Mouse (Mus musculus): ENCODE results near the gene Cdk17. TPM values are rescaled to one million over a fixed set of nuclear protein-coding genes. Genes with fewer than 3 reads are reported as not detected.

The Cdk17 gene
- polyA plus RNA-seq, 1 experiment, result 27.6 TPM

GRCm38 (mm10) chr10:93298208-93298607 is 137.5 kb downstream of the Cdk17 start:
- no peak for TF ChIP-seq POLR2A (IDR thresholded peaks at IDR 0.05; ENCODE audit: control insufficient read depth, low read depth, low read length)
- TF ChIP-seq CTCF (IDR thresholded peaks at IDR 0.05; ENCODE audit: control insufficient read depth, insufficient read depth, insufficient replicate concordance, low read depth, low read length), result no peak
- Histone ChIP-seq H3K4me3 (ENCODE audit: control insufficient read depth, low read depth, low read length) (no peak overlapping the region), H3K27ac (ENCODE audit: control insufficient read depth, insufficient read depth, low read depth, low read length) (no peak overlapping the region), H3K36me3 (ENCODE audit: control insufficient read depth, insufficient read depth, low read length) (no peaks in the 10 kb centered on the region), H3K27me3 (ENCODE audit: control insufficient read depth, insufficient read depth, low read length) (no peaks in the 10 kb centered on the region), H3K4me1 (ENCODE audit: control insufficient read depth, insufficient read depth, low read length) (no peaks in the 10 kb centered on the region)

- H3K4me1 ChIP-seq (ENCODE audit: control insufficient read depth, insufficient read depth, low read length), result no peaks in the 10 kb centered on the region
- no peaks in the 10 kb centered on the region for H3K27me3 ChIP-seq (ENCODE audit: control insufficient read depth, insufficient read depth, low read length)
- H3K4me3 ChIP-seq (ENCODE audit: control insufficient read depth, low read depth, low read length), result no peak overlapping the region
- TF ChIP-seq CTCF (IDR thresholded peaks at IDR 0.05; ENCODE audit: control insufficient read depth, insufficient read depth, insufficient replicate concordance, low read depth, low read length) (no peak), POLR2A (IDR thresholded peaks at IDR 0.05; ENCODE audit: control insufficient read depth, low read depth, low read length) (no peak)
- no peaks in the 10 kb centered on the region for H3K36me3 ChIP-seq (ENCODE audit: control insufficient read depth, insufficient read depth, low read length)
- H3K27ac ChIP-seq (ENCODE audit: control insufficient read depth, insufficient read depth, low read depth, low read length), result no peak overlapping the region
Measured at GRCm38 (mm10) chr10:93301831-93302230, 141.2 kb downstream of the Cdk17 start.

- Histone ChIP-seq H3K36me3 (ENCODE audit: control insufficient read depth, insufficient read depth, low read length) (no peaks in the 10 kb centered on the region), H3K27ac (ENCODE audit: control insufficient read depth, insufficient read depth, low read depth, low read length) (no peak overlapping the region), H3K27me3 (ENCODE audit: control insufficient read depth, insufficient read depth, low read length) (no peaks in the 10 kb centered on the region), H3K4me3 (ENCODE audit: control insufficient read depth, low read depth, low read length) (no peak overlapping the region), H3K4me1 (ENCODE audit: control insufficient read depth, insufficient read depth, low read length) (no peaks in the 10 kb centered on the region)
- TF ChIP-seq CTCF (IDR thresholded peaks at IDR 0.05; ENCODE audit: control insufficient read depth, insufficient read depth, insufficient replicate concordance, low read depth, low read length) (no peak), POLR2A (IDR thresholded peaks at IDR 0.05; ENCODE audit: control insufficient read depth, low read depth, low read length) (no peak)
Measured at GRCm38 (mm10) chr10:93303231-93303630, 142.6 kb downstream of the Cdk17 start.

DNA sequence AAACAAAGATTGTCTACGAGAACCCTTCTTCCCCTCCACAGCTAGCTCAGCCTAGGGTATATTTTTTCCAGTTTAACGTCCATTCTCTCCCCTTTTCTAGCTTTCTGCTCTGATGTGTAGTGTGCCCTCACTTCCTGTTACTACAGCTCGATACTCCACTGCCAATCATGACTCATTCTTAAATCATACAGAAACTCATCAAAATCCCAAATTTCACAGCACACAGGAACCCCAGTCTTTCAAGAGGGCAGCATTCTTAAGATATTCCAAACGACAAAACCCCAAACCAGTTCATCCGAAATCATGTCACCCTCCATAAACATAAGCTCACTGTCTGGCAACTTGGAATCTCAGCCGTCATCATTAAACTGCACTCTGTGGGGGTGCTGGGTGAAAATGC is 145.3 kb downstream of the Cdk17 start:
- Histone ChIP-seq H3K4me3 (ENCODE audit: control insufficient read depth, low read depth, low read length) (no peak overlapping the region), H3K36me3 (ENCODE audit: control insufficient read depth, insufficient read depth, low read length) (no peaks in the 10 kb centered on the region), H3K4me1 (ENCODE audit: control insufficient read depth, insufficient read depth, low read length) (peaks cover 10% of the 10 kb centered on the region), H3K27ac (ENCODE audit: control insufficient read depth, insufficient read depth, low read depth, low read length) (no peak overlapping the region), H3K27me3 (ENCODE audit: control insufficient read depth, insufficient read depth, low read length) (no peaks in the 10 kb centered on the region)
- TF ChIP-seq CTCF (IDR thresholded peaks at IDR 0.05; ENCODE audit: control insufficient read depth, insufficient read depth, insufficient replicate concordance, low read depth, low read length) (no peak), POLR2A (IDR thresholded peaks at IDR 0.05; ENCODE audit: control insufficient read depth, low read depth, low read length) (no peak)

DNA sequence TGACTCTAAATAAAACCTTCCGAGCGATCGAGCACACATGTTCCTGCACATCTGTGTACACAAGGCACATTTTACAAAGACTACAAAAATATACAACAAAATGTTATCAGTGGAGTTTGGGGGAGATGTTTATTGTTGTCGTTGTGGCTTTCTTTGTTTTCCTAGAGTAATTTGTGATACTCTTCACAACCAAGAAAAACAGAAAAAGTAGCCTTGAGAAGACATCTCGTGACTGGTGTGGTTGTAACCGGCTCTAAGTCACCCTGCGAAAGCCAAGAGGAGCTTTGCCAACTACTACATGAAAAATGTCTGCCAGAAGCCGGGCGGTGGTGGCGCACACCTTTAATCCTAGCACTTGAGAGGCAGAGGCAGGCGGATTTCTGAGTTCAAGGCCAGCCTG is 145.7 kb downstream of the Cdk17 start:
- Histone ChIP-seq H3K4me1 (ENCODE audit: control insufficient read depth, insufficient read depth, low read length) (peaks cover 10% of the 10 kb centered on the region), H3K27ac (ENCODE audit: control insufficient read depth, insufficient read depth, low read depth, low read length) (no peak overlapping the region), H3K27me3 (ENCODE audit: control insufficient read depth, insufficient read depth, low read length) (no peaks in the 10 kb centered on the region), H3K36me3 (ENCODE audit: control insufficient read depth, insufficient read depth, low read length) (no peaks in the 10 kb centered on the region), H3K4me3 (ENCODE audit: control insufficient read depth, low read depth, low read length) (no peak overlapping the region)
- TF ChIP-seq POLR2A (IDR thresholded peaks at IDR 0.05; ENCODE audit: control insufficient read depth, low read depth, low read length), result no peak
- TF ChIP-seq CTCF (IDR thresholded peaks at IDR 0.05; ENCODE audit: control insufficient read depth, insufficient read depth, insufficient replicate concordance, low read depth, low read length), result no peak

- peaks cover 10% of the 10 kb centered on the region for H3K4me1 ChIP-seq (ENCODE audit: control insufficient read depth, insufficient read depth, low read length)
- no peak overlapping the region for H3K27ac ChIP-seq (ENCODE audit: control insufficient read depth, insufficient read depth, low read depth, low read length)
- H3K36me3 ChIP-seq (ENCODE audit: control insufficient read depth, insufficient read depth, low read length), result no peaks in the 10 kb centered on the region
- H3K4me3 ChIP-seq (ENCODE audit: control insufficient read depth, low read depth, low read length), result peak overlapping the region; percentile 73
- no peaks in the 10 kb centered on the region for H3K27me3 ChIP-seq (ENCODE audit: control insufficient read depth, insufficient read depth, low read length)
- no peak for TF ChIP-seq CTCF (IDR thresholded peaks at IDR 0.05; ENCODE audit: control insufficient read depth, insufficient read depth, insufficient replicate concordance, low read depth, low read length)
Measured at GRCm38 (mm10) chr10:93309131-93309933, 148.7 kb downstream of the Cdk17 start.

DNA sequence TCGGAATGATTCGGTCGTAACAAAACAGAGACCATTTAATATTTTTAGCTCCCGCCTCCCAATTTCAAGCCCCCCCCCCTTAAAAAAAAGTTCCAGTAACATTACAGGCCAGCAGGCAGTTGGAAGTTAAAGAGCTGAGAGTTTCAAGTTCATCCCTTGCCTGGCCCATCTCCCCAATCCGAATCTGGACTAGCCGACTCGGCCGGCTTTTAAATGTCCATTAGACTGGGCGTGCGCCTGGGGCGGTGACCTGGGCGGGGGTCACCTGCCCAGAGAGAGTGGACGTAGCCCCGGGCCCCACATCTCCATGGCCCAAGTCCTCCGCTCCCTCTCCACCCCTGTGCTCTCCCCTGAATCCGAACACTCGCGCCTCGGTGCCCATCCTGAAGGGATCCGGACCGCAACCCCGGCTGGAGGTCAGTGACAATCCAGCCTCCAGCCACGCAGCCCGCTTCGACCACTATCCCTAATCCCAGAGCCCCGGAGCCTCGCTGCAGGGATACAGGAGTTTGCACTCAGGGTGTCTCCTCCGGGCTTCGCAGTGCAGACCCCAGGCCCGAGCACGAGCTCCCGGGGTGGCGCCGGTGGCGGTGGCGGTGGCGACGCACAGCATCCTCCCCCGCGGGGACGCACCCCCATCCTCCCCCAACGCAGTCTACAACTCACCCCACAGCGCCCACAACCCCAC is 149.4 kb downstream of the Cdk17 start:
- peak overlapping the region; percentile 73 for H3K4me3 ChIP-seq (ENCODE audit: control insufficient read depth, low read depth, low read length)
- H3K27me3 ChIP-seq (ENCODE audit: control insufficient read depth, insufficient read depth, low read length), result no peaks in the 10 kb centered on the region
- TF ChIP-seq CTCF (IDR thresholded peaks at IDR 0.05; ENCODE audit: control insufficient read depth, insufficient read depth, insufficient replicate concordance, low read depth, low read length) (no peak), POLR2A (IDR thresholded peaks at IDR 0.05; ENCODE audit: control insufficient read depth, low read depth, low read length) (no peak)
- peaks cover 10% of the 10 kb centered on the region for H3K4me1 ChIP-seq (ENCODE audit: control insufficient read depth, insufficient read depth, low read length)
- peak overlapping the region; percentile 75 for H3K27ac ChIP-seq (ENCODE audit: control insufficient read depth, insufficient read depth, low read depth, low read length)
- H3K36me3 ChIP-seq (ENCODE audit: control insufficient read depth, insufficient read depth, low read length), result no peaks in the 10 kb centered on the region
